In genomic region chr13:32863456-32863855, GRCm38 (mm10) we compare ENCODE assay signal across 33 mouse cellular contexts. TPM values are rescaled to one million over a fixed set of nuclear protein-coding genes. Genes with fewer than 3 reads are reported as not detected.
"Had no signal": no experiment of that assay in that cellular context is flagged by ENCODE, and none has a peak within 500 bp of the region (broad histone marks: within the 10 kb centered on the region; RNA-seq: fewer than 3 reads in every experiment).

No protein-coding gene starts in this region.

- H3K27me3 ChIP-seq: kidney, embryonic 15.5 days; limb, embryonic 15.5 days; liver, embryonic 12.5 days had no signal

- H3K27ac ChIP-seq: heart, adult 2 months; hindbrain, embryonic 10.5 days; hindbrain, embryonic 12.5 days; hindbrain, embryonic 14.5 days; hindbrain, postnatal 0 days; kidney, embryonic 15.5 days; kidney, postnatal 0 days; layer of hippocampus, adult 2 months; limb, embryonic 13.5 days; limb, embryonic 15.5 days; liver, embryonic 12.5 days; liver, embryonic 14.5 days had no signal

- ATAC-seq: hindbrain, postnatal 0 days; intestine, embryonic 16.5 days; liver, embryonic 12.5 days had no signal

- DNase-seq: heart, adult 2 months; heart, postnatal 10 days; heart, postnatal 4 days; kidney, adult 11 months; kidney, adult 2 months; kidney, adult 9 months; kidney, postnatal 14 days; kidney, postnatal 4 days; layer of hippocampus, adult 9-11 months; layer of hippocampus, postnatal 36 days; left cerebral cortex, postnatal 4 days had no signal

- H3K4me3 ChIP-seq: heart, adult 2 months; hindbrain, embryonic 10.5 days; hindbrain, embryonic 12.5 days; kidney, embryonic 15.5 days; layer of hippocampus, adult 2 months; limb, embryonic 13.5 days; limb, embryonic 15.5 days; liver, embryonic 12.5 days had no signal

- H3K9ac ChIP-seq: hindbrain, embryonic 12.5 days; hindbrain, embryonic 14.5 days; kidney, embryonic 15.5 days; limb, embryonic 13.5 days; limb, embryonic 15.5 days; liver, embryonic 12.5 days; liver, embryonic 14.5 days had no signal

- H3K9me3 ChIP-seq: hindbrain, embryonic 10.5 days; hindbrain, embryonic 12.5 days; kidney, embryonic 15.5 days; limb, embryonic 13.5 days; limb, embryonic 15.5 days; liver, embryonic 12.5 days had no signal

- H3K36me3 ChIP-seq: hindbrain, embryonic 10.5 days; hindbrain, embryonic 12.5 days; kidney, embryonic 15.5 days; limb, embryonic 13.5 days; limb, embryonic 15.5 days; liver, embryonic 12.5 days had no signal

- H3K4me2 ChIP-seq: heart, embryonic 11.5 days; hindbrain, embryonic 12.5 days; hindbrain, embryonic 14.5 days; kidney, embryonic 15.5 days; limb, embryonic 13.5 days; limb, embryonic 15.5 days; liver, embryonic 12.5 days had no signal

- H3K4me1 ChIP-seq: hindbrain, embryonic 10.5 days; hindbrain, embryonic 12.5 days; limb, embryonic 13.5 days; liver, embryonic 12.5 days had no signal

RNA-seq across cellular contexts. Expression of gene Serpinb1c, which starts 34.6 kb away (rescaled TPM):
- total RNA-seq: hindbrain, postnatal 0 days; layer of hippocampus, adult 2 months; left cerebral cortex, adult 18-20 months; left cerebral cortex, adult 8-10 months; left cerebral cortex, postnatal 10 days; left cerebral cortex, postnatal 25 days; left cerebral cortex, postnatal 4 days had no signal
- polyA plus RNA-seq: gonadal fat pad, adult 2 months; heart, adult 2 months; heart, embryonic 14.5 days; hindbrain, embryonic 10.5 days; hindbrain, embryonic 12.5 days; hindbrain, embryonic 14.5 days; hindbrain, postnatal 0 days; intestine, embryonic 14.5 days; intestine, embryonic 16.5 days; kidney, embryonic 15.5 days; kidney, postnatal 0 days; limb, embryonic 11.5 days; limb, embryonic 13.5 days; limb, embryonic 15.5 days; liver, embryonic 16.5 days had no signal
